Mouse (Mus musculus) intestine, postnatal 0 days (tissue): ENCODE results near the gene Soga1. TPM values are rescaled to one million over a fixed set of nuclear protein-coding genes. Genes with fewer than 3 reads are reported as not detected.

Source experiments
- ATAC-seq: fragments of 200-750 bp; cut with Nextera tagmentation; 2 replicates; pipeline ENCODE4 v1.8.0; 2017; ENCODE audit warnings: mild to moderate bottlenecking, moderate TSS enrichment, moderate library complexity
- H3K27ac ChIP-seq: fragments of 300-500 bp; sonication (generic); 2 replicates; pipeline ENCODE4 v1.5.1; 2014; ENCODE audit warnings: mild to moderate bottlenecking, low read depth, low read length, moderate library complexity
- H3K27me3 ChIP-seq: fragments of 300-500 bp; sonication (generic); replicated peaks from 2 replicates; pipeline ENCODE4 v1.6.1; 2014; ENCODE audit warnings: low read length, mixed read lengths; ENCODE audit not compliant: control insufficient read depth, insufficient read depth
- H3K36me3 ChIP-seq: fragments of 300-500 bp; sonication (generic); 2 replicates; pipeline ENCODE4 v1.6.1; 2014; ENCODE audit warnings: mild to moderate bottlenecking, moderate library complexity; ENCODE audit not compliant: control insufficient read depth, insufficient read depth
- H3K4me1 ChIP-seq: fragments of 300-500 bp; sonication (generic); replicated peaks from 2 replicates; pipeline ENCODE4 v1.6.1; 2014; ENCODE audit warnings: antibody characterized with exemption, low read length, mixed read lengths; ENCODE audit not compliant: control insufficient read depth, insufficient read depth
- H3K4me2 ChIP-seq: fragments of 300-500 bp; sonication (generic); replicated peaks from 2 replicates; pipeline ENCODE4 v1.6.1; 2014; ENCODE audit warnings: low read depth, mild to moderate bottlenecking, moderate library complexity
- H3K4me3 ChIP-seq: fragments of 300-500 bp; sonication (generic); 2 replicates; pipeline ENCODE4 v1.5.1; 2014; ENCODE audit warnings: low read depth, low read length
- H3K9ac ChIP-seq: fragments of 300-500 bp; sonication (generic); 2 replicates; pipeline ENCODE4 v1.6.1; 2014; ENCODE audit warnings: mild to moderate bottlenecking, low read depth, low read length
- H3K9me3 ChIP-seq: fragments of 300-500 bp; sonication (generic); 2 replicates; pipeline ENCODE4 v1.6.1; 2016; ENCODE audit warnings: mixed run types; ENCODE audit not compliant: control insufficient read depth
- CTCF ChIP-seq: sonication (generic); IDR thresholded peaks from 2 replicates; pipeline ENCODE4 v1.5.1; 2016; ENCODE audit warnings: low read depth, mild to moderate bottlenecking, control low read depth, antibody characterized with exemption, moderate library complexity
- WGBS: fragments of 180-500 bp; shearing (Covaris S2); extraction: QIAGEN DNeasy Blood & Tissue Kit; methylation state at CpG from one replicate; pipeline ENCODE4 v1.1.7; 2014; 5-methylcytosine and 5-hydroxymethylcytosine counted together
- polyA plus RNA-seq: library from polyadenylated mRNA; unstranded; fragments of >200 nt; fragmentation: Nextera tagmentation; extraction: Ambion mirVana; gene quantifications from 2 replicates; pipeline ENCODE4 v1.2.1, GENCODE M21; 2015

Gene Soga1
- polyA plus RNA-seq, 1 experiment from 2014 or later = 0.90 TPM

- no peaks in the 10 kb centered on the region for H3K36me3 ChIP-seq
- no peaks in the 10 kb centered on the region for H3K9me3 ChIP-seq
- no peak overlapping the region for H3K27ac ChIP-seq
- no peak for ATAC-seq
- no peak overlapping the region for H3K4me3 ChIP-seq
- H3K4me1 ChIP-seq = no peaks in the 10 kb centered on the region
- 91% methylated on average over 7 of the region's 7 CpGs for WGBS
- H3K9ac ChIP-seq = no peak overlapping the region
- no peak overlapping the region for H3K4me2 ChIP-seq
- H3K27me3 ChIP-seq = no peaks in the 10 kb centered on the region
- TF ChIP-seq CTCF = no peak
Measured at GRCm38 (mm10) chr2:157084831-157085585, 6.0 kb upstream of the Soga1 start.

- no peak for ATAC-seq
- Histone ChIP-seq H3K4me3 (no peak overlapping the region), H3K9me3 (no peaks in the 10 kb centered on the region), H3K4me2 (no peak overlapping the region), H3K36me3 (no peaks in the 10 kb centered on the region), H3K27me3 (peaks cover 18% of the 10 kb centered on the region), H3K4me1 (no peaks in the 10 kb centered on the region), H3K27ac (no peak overlapping the region), H3K9ac (no peak overlapping the region)
- TF ChIP-seq CTCF = no peak
- WGBS = 46% methylated on average over 7 of the region's 7 CpGs
Measured at GRCm38 (mm10) chr2:157081960-157082359, 2.9 kb upstream of the Soga1 start.

- 98% methylated on average over 8 of the region's 8 CpGs for WGBS
- Histone ChIP-seq H3K27ac (no peak overlapping the region), H3K4me2 (no peak overlapping the region), H3K27me3 (peaks cover 19% of the 10 kb centered on the region), H3K9me3 (no peaks in the 10 kb centered on the region), H3K4me1 (no peaks in the 10 kb centered on the region), H3K9ac (no peak overlapping the region), H3K36me3 (no peaks in the 10 kb centered on the region), H3K4me3 (no peak overlapping the region)
- TF ChIP-seq CTCF = no peak
- no peak for ATAC-seq
Measured at GRCm38 (mm10) chr2:157081331-157081730, 2.3 kb upstream of the Soga1 start.

DNA sequence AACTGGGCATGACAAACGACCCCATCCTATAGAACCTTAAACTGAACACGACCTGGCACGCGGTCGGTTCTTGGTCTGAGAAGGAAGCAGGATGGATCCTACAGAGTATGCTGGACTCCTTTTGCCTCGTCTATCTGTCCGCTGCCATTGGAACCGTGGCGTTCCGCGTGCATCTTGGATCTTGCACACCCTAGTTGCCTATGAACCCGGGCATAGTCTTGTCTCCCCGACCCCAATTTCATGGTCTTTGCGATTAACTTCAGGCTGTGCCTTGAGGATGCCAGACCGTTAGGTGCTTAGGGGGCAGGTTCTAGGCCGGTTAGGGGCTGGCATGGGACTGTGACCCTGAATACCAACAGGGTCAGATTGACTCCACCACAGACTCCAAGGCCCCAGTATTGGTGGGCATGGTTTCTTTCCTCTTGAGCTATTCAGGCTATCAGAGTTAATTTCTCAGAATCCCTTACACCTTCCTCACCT, 687 bp upstream of the Soga1 start:
- TF ChIP-seq CTCF = no peak
- 12% methylated on average over 16 of the region's 16 CpGs for WGBS
- peak; percentile 6; the same call in 1 of the 2 replicates for ATAC-seq
- Histone ChIP-seq H3K27ac (peak overlapping the region; percentile 78; the same call in 1 of the 2 replicates), H3K36me3 (no peaks in the 10 kb centered on the region), H3K4me3 (peak overlapping the region; percentile 55), H3K4me1 (no peaks in the 10 kb centered on the region), H3K27me3 (peaks cover 19% of the 10 kb centered on the region), H3K4me2 (peak overlapping the region; percentile 91), H3K9ac (peak overlapping the region; percentile 82; the same call in 1 of the 2 replicates), H3K9me3 (no peaks in the 10 kb centered on the region)

DNA sequence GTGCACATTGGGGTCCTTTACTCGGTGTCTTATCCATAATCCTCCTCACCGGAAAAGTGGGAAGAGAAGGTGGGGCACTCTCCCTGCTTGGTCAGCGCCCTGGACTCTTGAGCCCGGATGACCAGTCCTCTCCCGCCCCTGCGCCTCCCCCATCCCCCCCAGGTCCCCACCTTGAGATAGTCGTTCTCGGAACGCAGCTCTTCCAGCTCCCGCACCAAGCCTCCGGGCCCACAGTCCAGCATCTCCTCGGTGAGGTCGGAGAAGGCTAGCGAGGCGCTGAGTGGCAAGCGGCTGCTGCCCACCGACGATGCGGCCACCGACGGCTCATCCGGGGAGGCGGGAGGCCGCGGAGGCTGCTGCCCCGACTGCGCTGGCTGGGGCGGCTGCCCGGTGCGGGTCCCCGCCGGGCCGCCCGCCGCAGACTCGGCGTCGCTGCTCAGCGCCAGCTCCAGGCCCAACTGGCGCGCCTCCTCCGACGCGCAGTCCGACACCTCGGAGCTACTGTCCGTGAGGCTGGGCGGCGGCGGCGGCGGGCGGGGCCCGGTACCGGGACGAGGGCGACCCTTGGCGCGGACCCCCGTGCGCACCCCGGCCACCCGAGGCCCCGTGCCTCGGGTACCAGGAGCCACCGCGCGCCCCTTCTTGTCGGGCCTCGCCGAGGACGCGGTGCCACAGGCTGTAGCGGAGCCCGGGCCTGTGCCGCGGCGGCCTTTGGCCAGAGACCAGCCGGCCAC, 828 bp downstream of the Soga1 start:
- peaks cover 7% of the 10 kb centered on the region for H3K4me1 ChIP-seq
- WGBS = under 1% methylated on average over 78 of the region's 79 CpGs
- H3K4me2 ChIP-seq = peak overlapping the region; percentile 91
- H3K36me3 ChIP-seq = 0 out of 2 replicates have a peak, but pooled peaks cover 8% of the 10 kb centered on the region
- H3K27me3 ChIP-seq = peaks cover 19% of the 10 kb centered on the region
- no peaks in the 10 kb centered on the region for H3K9me3 ChIP-seq
- peak overlapping the region; percentile 82 for H3K9ac ChIP-seq
- no peak for TF ChIP-seq CTCF
- peak; percentile 28 for ATAC-seq
- H3K4me3 ChIP-seq = peak overlapping the region; percentile 55
- H3K27ac ChIP-seq = peak overlapping the region; percentile 78

DNA sequence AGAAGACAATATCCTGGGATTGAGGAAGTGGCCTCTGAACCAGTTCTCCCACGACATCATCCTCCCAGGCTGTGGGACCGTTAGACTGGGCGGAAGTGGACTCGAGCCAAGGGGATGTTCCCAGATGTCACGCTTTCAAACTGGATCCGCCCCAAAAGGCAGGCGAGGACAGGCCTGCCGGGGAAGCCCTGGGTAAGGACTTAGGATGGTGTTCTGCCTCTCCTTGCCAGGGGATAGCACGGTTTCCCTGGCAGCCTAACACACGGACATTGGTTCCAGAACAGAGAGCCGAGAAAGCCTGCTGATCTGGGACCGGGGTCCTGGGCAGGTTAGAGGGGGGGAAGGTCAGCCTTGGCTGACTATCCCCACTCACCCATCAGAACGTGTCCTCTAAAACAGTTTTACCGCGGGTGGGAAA, 1.4 kb downstream of the Soga1 start:
- Histone ChIP-seq H3K27ac (peak overlapping the region; percentile 78; the same call in 1 of the 2 replicates), H3K4me1 (peaks cover 7% of the 10 kb centered on the region), H3K4me3 (peak overlapping the region; percentile 55)

More for the DNA sequence above, 1.4 kb downstream of the Soga1 start:
- 0 out of 2 replicates have a peak, but pooled peaks cover 8% of the 10 kb centered on the region for H3K36me3 ChIP-seq
- ATAC-seq = peak; percentile 15; the same call in 1 of the 2 replicates
- H3K9ac ChIP-seq = peak overlapping the region; percentile 82
- peaks cover 19% of the 10 kb centered on the region for H3K27me3 ChIP-seq
- no peak for TF ChIP-seq CTCF
- peak overlapping the region; percentile 91 for H3K4me2 ChIP-seq
- 10% methylated on average over 15 of the region's 15 CpGs for WGBS
- no peaks in the 10 kb centered on the region for H3K9me3 ChIP-seq
